Mouse (Mus musculus): ENCODE results near the gene 2700081O15Rik. TPM values are rescaled to one million over a fixed set of nuclear protein-coding genes. Genes with fewer than 3 reads are reported as not detected.

Gene 2700081O15Rik
- total and polyA plus RNA-seq, 3 experiments: 13.1 to 16.4 (median 13.4) TPM

DNA sequence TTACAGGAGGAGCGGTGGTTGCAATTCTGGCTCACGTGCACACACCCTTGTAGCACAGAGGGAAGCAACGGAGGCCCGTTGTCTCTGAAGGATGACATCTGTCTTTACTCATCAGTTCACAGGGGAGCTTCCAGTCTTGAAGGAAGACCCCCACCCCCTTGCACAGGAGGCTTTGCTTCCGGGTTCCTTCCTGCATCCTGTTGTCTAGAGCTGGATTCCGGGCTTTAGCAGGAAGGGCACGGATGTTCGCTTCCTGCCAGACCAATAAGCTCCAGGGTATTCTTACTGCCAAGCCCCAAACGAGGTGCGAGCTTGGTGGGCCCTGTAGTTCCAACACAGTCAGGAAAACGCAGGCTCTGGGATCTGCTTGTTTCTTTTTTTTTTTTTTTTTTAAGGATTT lies 16.8 kb upstream of the 2700081O15Rik start:
- peak overlapping the region; percentile 38 for H3K27ac ChIP-seq
- H3K36me3 ChIP-seq (ENCODE audit: control insufficient read depth, insufficient read depth, low read length): no peaks in the 10 kb centered on the region
- DNase-seq: peak in 1 of 2 experiments; percentile 57
- H3K27me3 ChIP-seq (ENCODE audit: control insufficient read depth, insufficient read depth, low read length): no peaks in the 10 kb centered on the region
- WGBS: 33% methylated on average over 11 of the region's 11 CpGs
- intact Hi-C loops (cut with DNase I): loop anchor here (2.0 kb wide), 1 partner anchor 16 kb away; the partner anchor contains the start of gene 2700081O15Rik
- no peak overlapping the region for H3K9ac ChIP-seq (ENCODE audit: low read depth, low read length)
- no peaks in the 10 kb centered on the region for H3K79me2 ChIP-seq (replicated peaks; ENCODE audit: control insufficient read depth, insufficient read depth, low read length)
- 0 out of 2 replicates have a peak, but pooled peaks have one; percentile 17 for TF ChIP-seq POLR2A (IDR thresholded peaks at IDR 0.05; ENCODE audit: insufficient read depth, low read depth, low read length)
- TF ChIP-seq EP300 (IDR thresholded peaks at IDR 0.05; ENCODE audit: insufficient read depth, low read depth, low read length): 0 out of 2 replicates have a peak, but pooled peaks have one; percentile 6
- TF ChIP-seq CTCF (IDR thresholded peaks at IDR 0.05): no peak
- H3K4me1 ChIP-seq (ENCODE audit: control insufficient read depth, insufficient read depth, low read length): peaks cover 10% of the 10 kb centered on the region
- H3K4me3 ChIP-seq: 0 out of 2 replicates have a peak overlapping the region, but pooled peaks have one; percentile 3

GRCm38 (mm10) chr19:7404623-7405229 lies 12.7 kb upstream of the 2700081O15Rik start:
- Histone ChIP-seq H3K4me1 (ENCODE audit: control insufficient read depth, insufficient read depth, low read length) (peaks cover 6% of the 10 kb centered on the region), H3K27ac (no peak overlapping the region), H3K79me2 (replicated peaks; ENCODE audit: control insufficient read depth, insufficient read depth, low read length) (no peaks in the 10 kb centered on the region), H3K9ac (ENCODE audit: low read depth, low read length) (no peak overlapping the region), H3K36me3 (ENCODE audit: control insufficient read depth, insufficient read depth, low read length) (no peaks in the 10 kb centered on the region), H3K27me3 (ENCODE audit: control insufficient read depth, insufficient read depth, low read length) (no peaks in the 10 kb centered on the region), H3K4me3 (no peak overlapping the region)
- TF ChIP-seq EP300 (IDR thresholded peaks at IDR 0.05; ENCODE audit: insufficient read depth, low read depth, low read length): no peak
- no peak for TF ChIP-seq CTCF (IDR thresholded peaks at IDR 0.05)
- TF ChIP-seq POLR2A (IDR thresholded peaks at IDR 0.05; ENCODE audit: insufficient read depth, low read depth, low read length): no peak
- DNase-seq: no peak
- intact Hi-C loops (cut with DNase I): no loop called here
- WGBS: 56% methylated on average over 9 of the region's 9 CpGs

DNA sequence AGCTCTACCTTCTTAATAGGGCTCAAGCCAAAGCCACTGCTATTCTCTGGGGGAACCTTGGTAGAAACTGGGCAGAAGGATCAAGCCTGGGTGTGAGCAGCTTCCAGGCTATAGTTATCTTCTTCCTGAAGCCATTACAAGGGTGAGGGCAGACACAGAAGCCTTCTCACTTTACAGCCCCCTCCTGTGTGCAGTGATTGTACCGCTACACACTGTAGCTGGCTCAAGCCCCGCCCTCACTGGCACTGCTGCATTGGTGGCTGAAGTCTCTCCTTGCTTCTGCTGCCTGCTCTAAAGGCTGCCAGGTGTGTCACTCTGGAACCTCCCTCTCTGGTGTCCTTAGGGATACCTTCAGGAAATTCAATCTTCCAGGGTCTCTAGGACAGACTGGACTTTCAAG lies 5.1 kb upstream of the 2700081O15Rik start:
- Histone ChIP-seq H3K4me3 (no peak overlapping the region), H3K27ac (no peak overlapping the region), H3K4me1 (ENCODE audit: control insufficient read depth, insufficient read depth, low read length) (peaks cover 3% of the 10 kb centered on the region), H3K27me3 (ENCODE audit: control insufficient read depth, insufficient read depth, low read length) (no peaks in the 10 kb centered on the region; the same call in 1 of the 2 replicates), H3K9ac (ENCODE audit: low read depth, low read length) (no peak overlapping the region), H3K36me3 (ENCODE audit: control insufficient read depth, insufficient read depth, low read length) (no peaks in the 10 kb centered on the region), H3K79me2 (replicated peaks; ENCODE audit: control insufficient read depth, insufficient read depth, low read length) (no peaks in the 10 kb centered on the region)
- intact Hi-C loops (cut with DNase I): no loop called here
- TF ChIP-seq CTCF (IDR thresholded peaks at IDR 0.05) (no peak), EP300 (IDR thresholded peaks at IDR 0.05; ENCODE audit: insufficient read depth, low read depth, low read length) (no peak), POLR2A (IDR thresholded peaks at IDR 0.05; ENCODE audit: insufficient read depth, low read depth, low read length) (no peak)
- no peak for DNase-seq
- 58% methylated on average over 2 of the region's 2 CpGs for WGBS

DNA sequence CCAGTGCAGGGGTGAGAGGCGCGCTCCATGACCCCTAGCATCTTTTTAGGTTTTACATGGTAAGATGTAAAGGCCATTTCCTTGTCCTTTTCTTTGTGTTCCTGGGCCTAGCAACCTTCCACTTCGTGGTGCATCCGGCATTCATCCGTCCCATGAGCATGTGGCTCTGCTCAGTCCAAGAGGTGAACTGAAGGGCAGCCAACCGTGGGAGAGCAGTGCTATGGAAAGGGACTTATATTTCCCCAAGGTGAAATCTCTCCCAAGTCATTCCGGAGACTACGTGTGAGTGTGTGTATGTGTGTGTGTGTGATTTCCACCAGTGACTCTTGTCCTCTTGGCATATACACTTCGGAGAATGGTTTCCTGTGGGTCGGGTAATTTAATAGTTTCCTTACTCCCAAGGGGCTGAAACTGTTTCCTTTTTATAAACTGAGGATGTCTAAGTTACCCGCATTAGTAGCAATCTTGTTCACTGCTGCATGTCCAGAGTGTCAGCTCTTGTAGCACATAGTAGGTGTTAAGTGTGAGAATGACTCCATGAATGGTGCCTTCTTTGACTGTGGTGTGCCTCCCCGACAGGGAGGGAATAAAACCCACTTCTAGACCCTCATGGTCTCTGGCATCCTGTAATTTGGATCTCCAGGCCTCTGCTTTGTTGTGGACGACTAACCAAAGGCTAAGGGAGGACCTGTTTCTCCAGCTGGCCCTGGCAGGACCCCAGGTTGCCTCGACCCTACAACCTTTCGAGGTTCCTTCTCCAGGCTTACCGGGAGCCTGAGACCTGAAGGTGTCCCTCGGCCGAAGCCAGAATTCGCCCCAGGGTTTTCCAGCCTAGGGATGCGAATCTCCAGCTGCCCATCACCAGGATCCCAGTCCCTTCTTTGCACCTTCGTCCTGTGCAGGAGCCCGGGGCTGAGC lies 1.2 kb upstream of the 2700081O15Rik start:
- DNase-seq: no peak
- WGBS: 27% methylated on average over 22 of the region's 22 CpGs

GRCm38 (mm10) chr19:7417911-7418849 lies 755 bp downstream of the 2700081O15Rik start:
- TF ChIP-seq CTCF (IDR thresholded peaks at IDR 0.05): peak; percentile 95
- 0 out of 2 replicates have a peak, but pooled peaks have one; percentile 13 for TF ChIP-seq POLR2A (IDR thresholded peaks at IDR 0.05; ENCODE audit: insufficient read depth, low read depth, low read length)
- no peak for TF ChIP-seq EP300 (IDR thresholded peaks at IDR 0.05; ENCODE audit: insufficient read depth, low read depth, low read length)
- WGBS: 1% methylated on average over 53 of the region's 59 CpGs
- peaks cover 8% of the 10 kb centered on the region for H3K4me1 ChIP-seq (ENCODE audit: control insufficient read depth, insufficient read depth, low read length)

More for the DNA sequence above, 1.2 kb upstream of the 2700081O15Rik start:
- intact Hi-C loops (cut with DNase I): loop anchor here (1.0 to 2.0 kb wide), 3 partner anchors 15 to 75 kb away; partner anchors contain the start of gene Mark2
- peak overlapping the region; percentile 95 for H3K27ac ChIP-seq
- peak overlapping the region; percentile 76 for H3K9ac ChIP-seq (ENCODE audit: low read depth, low read length)
- 0 out of 2 replicates have a peak, but pooled peaks cover 1% of the 10 kb centered on the region for H3K79me2 ChIP-seq (replicated peaks; ENCODE audit: control insufficient read depth, insufficient read depth, low read length)
- H3K27me3 ChIP-seq (ENCODE audit: control insufficient read depth, insufficient read depth, low read length): no peaks in the 10 kb centered on the region
- no peaks in the 10 kb centered on the region for H3K36me3 ChIP-seq (ENCODE audit: control insufficient read depth, insufficient read depth, low read length)
- TF ChIP-seq POLR2A (IDR thresholded peaks at IDR 0.05; ENCODE audit: insufficient read depth, low read depth, low read length) (no peak), CTCF (IDR thresholded peaks at IDR 0.05) (no peak), EP300 (IDR thresholded peaks at IDR 0.05; ENCODE audit: insufficient read depth, low read depth, low read length) (no peak)
- peak overlapping the region; percentile 74 for H3K4me3 ChIP-seq
- peaks cover 6% of the 10 kb centered on the region for H3K4me1 ChIP-seq (ENCODE audit: control insufficient read depth, insufficient read depth, low read length)

More at GRCm38 (mm10) chr19:7417911-7418849, 755 bp downstream of the 2700081O15Rik start:
- Histone ChIP-seq H3K27me3 (ENCODE audit: control insufficient read depth, insufficient read depth, low read length) (no peaks in the 10 kb centered on the region), H3K27ac (peak overlapping the region; percentile 80), H3K9ac (ENCODE audit: low read depth, low read length) (peak overlapping the region; percentile 76), H3K36me3 (ENCODE audit: control insufficient read depth, insufficient read depth, low read length) (no peaks in the 10 kb centered on the region), H3K4me3 (peak overlapping the region; percentile 68), H3K79me2 (replicated peaks; ENCODE audit: control insufficient read depth, insufficient read depth, low read length) (0 out of 2 replicates have a peak, but pooled peaks cover 1% of the 10 kb centered on the region)
- intact Hi-C loops (cut with DNase I): loop anchor here (1.0 to 2.0 kb wide), 3 partner anchors 17 to 154 kb away; partner anchors contain the start of gene Mark2
- peak; percentile 91 to 92 for DNase-seq
